Mouse (Mus musculus) forebrain, embryonic 14.5 days (tissue): Measurements from ENCODE around the gene Akap8. TPM values are rescaled to one million over a fixed set of nuclear protein-coding genes. Genes with fewer than 3 reads are reported as not detected.

ENCODE experiments used
- ATAC-seq: fragments of 200-750 bp; cut with Nextera tagmentation; 2 replicates; pipeline ENCODE4 v1.8.0; 2017; ENCODE audit warnings: mild to moderate bottlenecking, moderate library complexity
- DNase-seq: peaks from one replicate; pipeline ENCODE4 v3.0.0-alpha.2; 2015; ENCODE audit warnings: low spot score
- H3K27ac ChIP-seq: fragments of 300-500 bp; sonication (generic); 2 replicates; pipeline ENCODE4 v1.5.1; 2014; ENCODE audit warnings: low read depth, mild to moderate bottlenecking, control low read depth, low read length, moderate library complexity
- H3K27me3 ChIP-seq: fragments of 300-500 bp; sonication (generic); replicated peaks from 2 replicates; pipeline ENCODE4 v1.6.1; 2014; ENCODE audit warnings: low read length, control low read depth, mixed read lengths; ENCODE audit not compliant: control insufficient read depth, insufficient read depth
- H3K36me3 ChIP-seq: fragments of 300-500 bp; sonication (generic); 2 replicates; pipeline ENCODE4 v1.6.1; 2014; ENCODE audit warnings: low read length, control low read depth; ENCODE audit not compliant: control insufficient read depth, insufficient read depth
- H3K4me1 ChIP-seq: fragments of 300-500 bp; sonication (generic); 2 replicates; pipeline ENCODE4 v1.6.1; 2014; ENCODE audit warnings: antibody characterized with exemption, low read length, control low read depth; ENCODE audit not compliant: control insufficient read depth, insufficient read depth
- H3K4me2 ChIP-seq: fragments of 300-500 bp; sonication (generic); 2 replicates; pipeline ENCODE4 v1.6.1; 2014; ENCODE audit warnings: mild to moderate bottlenecking, control low read depth, low read length
- H3K4me3 ChIP-seq: fragments of 300-500 bp; sonication (generic); 2 replicates; pipeline ENCODE4 v1.5.1; 2014; ENCODE audit warnings: low read depth, low read length, control low read depth
- H3K9ac ChIP-seq: fragments of 300-500 bp; sonication (generic); 2 replicates; pipeline ENCODE4 v1.6.1; 2014; ENCODE audit warnings: mild to moderate bottlenecking, low read length, control low read depth, moderate library complexity
- H3K9me3 ChIP-seq: fragments of 300-500 bp; sonication (generic); replicated peaks from 2 replicates; pipeline ENCODE4 v1.6.1; 2016; ENCODE audit warnings: low read length, control low read depth, mixed read lengths; ENCODE audit not compliant: control insufficient read depth
- WGBS: fragments of 180-500 bp; shearing (Covaris S2); extraction: QIAGEN DNeasy Blood & Tissue Kit; methylation state at CpG from one replicate; pipeline ENCODE4 v1.1.7; 2014; 5-methylcytosine and 5-hydroxymethylcytosine counted together
- polyA plus RNA-seq: library from polyadenylated mRNA; unstranded; fragments of >200 nt; fragmentation: Nextera tagmentation; extraction: Ambion mirVana; gene quantifications from 2 replicates; pipeline ENCODE4 v1.2.1, GENCODE M21; 2014

The Akap8 gene
- polyA plus RNA-seq, 1 experiment from 2014 or later: 33.9 TPM

- ATAC-seq (no peak), DNase-seq (no peak)
- H3K36me3 ChIP-seq: peaks cover 35% of the 10 kb centered on the region
- H3K27ac ChIP-seq: no peak overlapping the region
- WGBS: 68% methylated on average over 3 of the region's 3 CpGs
- peak overlapping the region; percentile 75 for H3K4me2 ChIP-seq
- H3K9me3 ChIP-seq: no peaks in the 10 kb centered on the region
- H3K4me1 ChIP-seq: peaks cover 3% of the 10 kb centered on the region; the same call in 1 of the 2 replicates
- no peaks in the 10 kb centered on the region for H3K27me3 ChIP-seq
- H3K4me3 ChIP-seq: peak overlapping the region; percentile 75; the same call in 1 of the 2 replicates
- H3K9ac ChIP-seq: 0 out of 2 replicates have a peak overlapping the region, but pooled peaks have one; percentile 35
Measured at GRCm38 (mm10) chr17:32351269-32351668, 30.2 kb upstream of the Akap8 start.

- Histone ChIP-seq H3K4me2 (peak within 1 kb of the TSS; percentile 75), H3K36me3 (peaks cover 27% of the 10 kb centered on the region), H3K27me3 (no peaks in the 10 kb centered on the region), H3K9ac (peak within 1 kb of the TSS; percentile 81), H3K27ac (peak within 1 kb of the TSS; percentile 79), H3K4me3 (peak within 1 kb of the TSS; percentile 75), H3K4me1 (peaks cover 3% of the 10 kb centered on the region; the same call in 1 of the 2 replicates), H3K9me3 (no peaks in the 10 kb centered on the region)
- ATAC-seq: peak; percentile 98
- peak; percentile 99 for DNase-seq
- WGBS: under 1% methylated on average over 37 of the region's 37 CpGs
Measured at GRCm38 (mm10) chr17:32350382-32350983, 29.4 kb upstream of the Akap8 start, which contains the start of gene Akap8l. TSS of gene Akap8l (minus strand) at chr17:32350607.

GRCm38 (mm10) chr17:32349851-32350381, 28.9 kb upstream of the Akap8 start:
- no peaks in the 10 kb centered on the region for H3K9me3 ChIP-seq
- ATAC-seq (peak; percentile 21; the same call in 1 of the 2 replicates), DNase-seq (peak; percentile 34)
- H3K4me1 ChIP-seq: peaks cover 3% of the 10 kb centered on the region; the same call in 1 of the 2 replicates
- peak overlapping the region; percentile 75 for H3K4me2 ChIP-seq
- 1% methylated on average over 24 of the region's 24 CpGs for WGBS
- peak overlapping the region; percentile 79 for H3K27ac ChIP-seq
- peak overlapping the region; percentile 81 for H3K9ac ChIP-seq
- H3K27me3 ChIP-seq: no peaks in the 10 kb centered on the region
- H3K4me3 ChIP-seq: peak overlapping the region; percentile 75
- H3K36me3 ChIP-seq: peaks cover 25% of the 10 kb centered on the region

- no peak for ATAC-seq
- H3K27ac ChIP-seq: no peak overlapping the region
Measured at GRCm38 (mm10) chr17:32349037-32349732, 28.1 kb upstream of the Akap8 start.

GRCm38 (mm10) chr17:32348406-32348805, 27.4 kb upstream of the Akap8 start:
- Histone ChIP-seq H3K4me3 (no peak overlapping the region), H3K9me3 (no peaks in the 10 kb centered on the region), H3K27ac (no peak overlapping the region), H3K4me1 (peaks cover 3% of the 10 kb centered on the region; the same call in 1 of the 2 replicates), H3K4me2 (peak overlapping the region; percentile 75; the same call in 1 of the 2 replicates), H3K9ac (no peak overlapping the region; the same call in 1 of the 2 replicates), H3K36me3 (peaks cover 23% of the 10 kb centered on the region), H3K27me3 (no peaks in the 10 kb centered on the region)
- 85% methylated on average over 2 of the region's 2 CpGs for WGBS
- no peak for ATAC-seq
- no peak for DNase-seq

More at GRCm38 (mm10) chr17:32349037-32349732, 28.1 kb upstream of the Akap8 start:
- Histone ChIP-seq H3K9ac (peak overlapping the region; percentile 81), H3K4me1 (peaks cover 3% of the 10 kb centered on the region; the same call in 1 of the 2 replicates), H3K27me3 (no peaks in the 10 kb centered on the region), H3K36me3 (peaks cover 25% of the 10 kb centered on the region), H3K9me3 (no peaks in the 10 kb centered on the region), H3K4me3 (peak overlapping the region; percentile 75), H3K4me2 (peak overlapping the region; percentile 75)
- peak; percentile 73 for DNase-seq
- WGBS: 14% methylated on average over 4 of the region's 4 CpGs

- 85% methylated on average over 1 of the region's 1 CpGs for WGBS
- ATAC-seq: no peak
- peaks cover 54% of the 10 kb centered on the region for H3K36me3 ChIP-seq
- no peaks in the 10 kb centered on the region for H3K4me1 ChIP-seq
- H3K9ac ChIP-seq: no peak overlapping the region
- DNase-seq: no peak
- H3K4me3 ChIP-seq: no peak overlapping the region
- no peaks in the 10 kb centered on the region for H3K9me3 ChIP-seq
- no peaks in the 10 kb centered on the region for H3K27me3 ChIP-seq
- H3K27ac ChIP-seq: no peak overlapping the region
- no peak overlapping the region for H3K4me2 ChIP-seq
Measured at GRCm38 (mm10) chr17:32341102-32341501, 20.1 kb upstream of the Akap8 start.

GRCm38 (mm10) chr17:32340110-32340509, 19.1 kb upstream of the Akap8 start:
- Histone ChIP-seq H3K4me2 (no peak overlapping the region), H3K36me3 (peaks cover 63% of the 10 kb centered on the region), H3K4me1 (no peaks in the 10 kb centered on the region), H3K4me3 (no peak overlapping the region), H3K9me3 (no peaks in the 10 kb centered on the region), H3K27ac (no peak overlapping the region), H3K27me3 (no peaks in the 10 kb centered on the region), H3K9ac (no peak overlapping the region)
- WGBS: 97% methylated on average over 1 of the region's 1 CpGs
- DNase-seq (no peak), ATAC-seq (no peak)

GRCm38 (mm10) chr17:32335869-32336268, 14.8 kb upstream of the Akap8 start:
- H3K4me2 ChIP-seq: no peak overlapping the region
- peaks cover 73% of the 10 kb centered on the region for H3K36me3 ChIP-seq
- H3K4me3 ChIP-seq: no peak overlapping the region
- WGBS: 95% methylated on average over 2 of the region's 2 CpGs
- no peaks in the 10 kb centered on the region for H3K4me1 ChIP-seq
- no peak for DNase-seq
- no peak overlapping the region for H3K9ac ChIP-seq
- no peak overlapping the region for H3K27ac ChIP-seq
- H3K27me3 ChIP-seq: no peaks in the 10 kb centered on the region
- no peak for ATAC-seq
- H3K9me3 ChIP-seq: no peaks in the 10 kb centered on the region
